Mouse (Mus musculus) c-Kit-negative CD71-positive TER-119-positive erythroid progenitor cells, embryonic 14.5 days (primary cell): ENCODE results near the gene Gm49380.

Experiments
- DNase-seq: peaks from one replicate; pipeline ENCODE4 v3.0.0-alpha.2; 2013; ENCODE audit warnings: low read depth, low spot score

The Gm49380 gene

GRCm38 (mm10) chr9:44017846-44018245 lies 95.5 kb downstream of the Gm49380 start:
- no peak for DNase-seq
